Mouse (Mus musculus) 416B (cell line): ENCODE measurements around the gene Als2.

Experiments used
- DNase-seq: peaks from one replicate; pipeline ENCODE4 v3.0.0; 2011; ENCODE audit warnings: low read depth

Gene Als2

GRCm38 (mm10) chr1:59236856-59237441 is at the start of gene Als2:
Als2 (minus strand) TSS chr1:59237231.
- peak; percentile 98 for DNase-seq

- peak; percentile 48 for DNase-seq
These were observed 49.4 kb upstream of the Als2 start for GRCm38 (mm10) chr1:59286316-59286850.

GRCm38 (mm10) chr1:59285880-59286279 is 48.8 kb upstream of the Als2 start:
- DNase-seq, result no peak

DNA sequence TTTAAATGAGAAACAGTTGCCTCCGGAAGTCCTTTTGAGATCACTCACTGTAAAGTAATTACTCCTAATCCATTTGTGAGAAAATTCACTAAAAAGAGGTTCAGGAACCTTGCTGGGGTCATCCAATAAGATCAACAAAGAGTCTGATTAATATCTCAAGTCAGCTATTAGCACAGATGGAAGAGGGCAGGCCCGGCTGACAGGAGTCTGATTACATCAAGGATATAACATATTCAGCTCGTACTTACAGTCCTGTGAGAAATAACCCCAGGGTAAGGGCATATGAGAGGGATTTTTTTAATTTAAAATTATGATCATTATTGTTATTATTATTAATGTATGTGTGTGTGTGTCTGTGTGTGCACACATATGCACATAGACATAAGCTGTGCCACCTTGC is 35.2 kb upstream of the Als2 start:
- no peak for DNase-seq

DNA sequence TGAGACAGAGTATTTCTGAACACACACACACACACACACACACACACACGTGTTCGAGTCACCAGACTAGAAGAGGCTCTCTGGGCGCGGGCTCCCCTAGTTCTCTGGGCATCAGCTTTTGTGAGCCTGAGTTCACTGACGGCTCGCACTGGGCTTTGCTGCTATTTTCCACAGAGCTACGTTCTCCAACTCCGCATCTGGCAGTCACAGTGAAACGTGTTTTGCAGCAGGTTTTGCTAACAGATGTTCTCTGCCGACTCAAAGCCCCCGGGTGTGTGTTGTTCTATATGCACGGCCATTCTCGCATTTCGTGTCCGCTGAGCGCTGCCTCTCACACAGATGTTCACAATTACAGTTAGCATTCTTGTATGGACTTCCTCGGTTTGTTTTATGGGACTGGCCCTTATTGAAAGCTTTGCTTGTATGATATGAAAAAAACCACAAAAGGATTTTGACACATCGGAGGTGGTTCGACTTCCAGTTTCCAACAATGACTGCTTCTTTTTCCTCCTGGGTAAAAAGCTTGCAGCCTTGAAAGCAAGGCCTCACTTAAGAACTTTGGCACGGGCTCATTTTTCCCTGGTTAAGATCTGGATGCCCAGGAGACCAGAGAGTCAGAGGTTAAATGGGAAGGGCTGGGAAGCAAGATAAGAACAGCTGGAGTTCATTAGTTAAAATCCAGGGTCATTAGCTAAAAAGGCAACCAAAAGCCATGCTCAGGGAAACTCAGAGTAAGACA is 33.1 kb upstream of the Als2 start:
- DNase-seq, result no peak

GRCm38 (mm10) chr1:59269466-59269865 is 32.4 kb upstream of the Als2 start:
- no peak for DNase-seq

- peak; percentile 21 for DNase-seq
These were observed 31.9 kb upstream of the Als2 start for GRCm38 (mm10) chr1:59268931-59269330.

- DNase-seq, result no peak
These were observed 20.7 kb upstream of the Als2 start for GRCm38 (mm10) chr1:59257736-59258135.

DNA sequence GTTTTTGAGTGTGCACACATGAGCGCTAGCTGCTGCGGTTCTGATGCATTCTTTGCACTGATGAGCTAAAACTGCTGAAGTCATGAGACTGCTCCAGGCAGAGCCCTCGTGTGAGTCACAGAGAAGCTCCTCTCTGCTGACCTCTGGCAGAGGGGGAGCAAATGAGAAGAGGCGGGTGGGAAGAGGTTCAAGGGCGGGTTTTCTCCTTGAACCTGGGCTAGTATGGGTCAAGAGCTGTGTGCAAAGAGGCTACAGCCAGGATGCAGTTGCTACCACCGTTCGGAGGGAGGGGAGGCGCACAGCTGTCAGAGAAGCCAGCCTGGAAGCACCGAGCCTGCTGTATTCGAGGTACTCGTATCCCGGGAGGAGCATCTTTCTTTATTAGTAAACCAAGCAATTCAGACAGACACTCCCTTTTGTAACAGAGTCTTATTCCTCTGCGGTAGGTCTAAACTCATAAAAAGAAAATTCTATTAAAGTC is 19.8 kb upstream of the Als2 start, which contains the start of gene Cdk15:
Cdk15 (plus strand) TSS at position 156 of the 481 bp plus-strand sequence.
- no peak for DNase-seq

GRCm38 (mm10) chr1:59253301-59253909 is 16.4 kb upstream of the Als2 start:
- no peak for DNase-seq

DNA sequence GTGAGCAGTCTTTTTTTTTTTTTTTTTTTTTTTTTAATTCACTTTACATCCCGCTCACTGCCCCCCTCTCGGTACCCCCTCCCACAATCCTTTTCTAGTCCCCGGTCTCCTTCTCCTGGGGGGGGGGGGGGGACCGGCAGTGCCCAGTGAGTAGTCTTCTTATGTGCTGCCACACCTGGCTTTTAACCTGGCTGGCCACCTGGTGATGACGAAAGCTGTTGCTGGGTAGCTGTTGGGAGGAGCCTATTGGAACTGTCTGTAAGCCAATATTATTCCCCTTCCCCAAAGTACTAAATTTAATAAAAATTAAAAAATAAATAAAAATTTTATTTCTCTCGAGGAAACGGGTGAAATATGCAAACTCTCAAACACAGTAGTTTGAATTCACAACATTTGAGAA is 15.7 kb upstream of the Als2 start:
- DNase-seq, result no peak

DNA sequence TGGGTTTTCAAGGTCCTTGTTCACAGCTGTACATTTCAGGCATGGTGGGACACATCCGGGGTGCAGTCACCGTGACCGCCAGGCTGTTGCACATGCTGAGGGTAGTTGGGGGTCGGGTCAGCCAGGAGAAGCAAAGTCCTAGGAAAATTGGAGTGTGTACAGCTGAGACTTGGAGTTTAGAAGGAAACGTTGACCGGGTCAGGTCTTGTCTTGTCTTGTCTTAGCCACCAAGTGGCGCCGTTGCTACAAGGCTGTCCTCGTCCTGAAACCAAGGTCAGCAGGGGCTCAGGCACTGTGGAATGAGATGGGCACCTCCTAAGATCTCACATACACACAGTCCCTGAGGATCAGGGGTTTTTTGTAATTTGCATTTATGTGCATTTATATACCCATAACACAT is 10.6 kb upstream of the Als2 start:
- DNase-seq, result peak; percentile 62

- DNase-seq, result peak; percentile 23
These were observed 6.7 kb upstream of the Als2 start for GRCm38 (mm10) chr1:59243770-59244169.

DNA sequence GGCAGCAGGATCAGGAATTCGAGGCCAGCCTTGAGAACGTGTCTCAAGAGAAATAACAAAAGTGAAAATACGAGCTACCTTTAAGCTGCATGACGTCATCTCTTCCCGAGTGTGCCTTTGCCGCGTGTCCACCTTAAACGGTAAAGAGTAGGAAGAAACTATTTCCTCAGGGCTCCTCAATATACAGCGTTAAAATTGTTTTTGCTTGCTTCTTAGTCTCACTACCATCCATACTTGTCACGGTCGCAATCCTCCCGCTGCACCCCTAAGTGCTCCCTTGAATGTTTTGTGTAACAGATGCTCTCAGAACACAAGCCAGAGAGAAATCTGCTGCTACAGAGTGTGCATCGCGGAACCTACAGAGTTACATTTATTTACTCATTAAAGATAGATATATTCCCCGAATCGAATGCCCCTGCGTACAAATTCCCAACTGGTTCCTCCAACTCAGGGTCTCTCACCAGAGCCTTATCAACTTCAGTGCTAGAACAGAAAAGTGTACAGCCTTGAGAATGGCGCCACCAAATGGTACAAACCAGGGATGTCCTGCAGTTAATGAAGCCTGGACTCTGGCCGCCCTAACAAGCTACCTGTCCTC is 682 bp upstream of the Als2 start:
- DNase-seq, result peak; percentile 89

DNA sequence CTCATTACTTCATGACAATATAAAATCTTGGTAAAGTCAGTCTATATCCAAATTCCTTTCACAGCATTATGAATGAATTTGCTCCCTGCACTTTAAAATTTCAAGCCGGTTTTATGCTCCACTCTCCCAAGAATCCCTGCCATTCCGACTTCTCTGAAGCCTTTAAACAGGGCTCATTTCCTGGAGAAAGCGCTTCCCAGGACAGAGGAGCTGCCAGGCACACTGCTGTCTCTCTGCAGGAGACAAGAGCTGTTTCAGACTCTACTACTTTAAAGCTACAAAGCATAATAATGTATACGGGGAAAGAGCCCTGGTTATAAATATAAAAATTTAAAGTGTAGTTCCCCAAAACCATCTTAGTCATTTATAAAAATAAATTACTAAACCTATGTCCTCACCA is 7.8 kb downstream of the Als2 start:
- DNase-seq, result no peak

DNA sequence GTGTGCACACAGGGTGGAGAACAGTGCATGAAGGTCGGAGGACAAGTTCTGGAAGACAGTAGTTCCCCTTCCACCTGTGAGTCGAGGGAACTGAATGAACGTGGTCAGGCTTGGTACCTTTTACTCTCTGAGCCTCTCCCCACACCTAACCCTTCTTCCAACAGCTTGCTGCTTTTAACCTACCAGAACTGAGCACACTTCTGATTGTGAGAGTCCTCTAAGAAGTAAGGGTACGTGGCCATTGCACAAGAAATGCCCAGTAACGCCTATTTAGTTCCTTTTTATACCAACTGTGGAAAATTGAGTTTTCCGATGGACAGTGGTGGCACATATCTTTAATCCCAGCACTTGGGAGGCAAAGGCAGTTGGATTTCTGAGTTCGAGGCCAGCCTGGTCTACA is 8.5 kb downstream of the Als2 start:
- DNase-seq, result no peak

DNA sequence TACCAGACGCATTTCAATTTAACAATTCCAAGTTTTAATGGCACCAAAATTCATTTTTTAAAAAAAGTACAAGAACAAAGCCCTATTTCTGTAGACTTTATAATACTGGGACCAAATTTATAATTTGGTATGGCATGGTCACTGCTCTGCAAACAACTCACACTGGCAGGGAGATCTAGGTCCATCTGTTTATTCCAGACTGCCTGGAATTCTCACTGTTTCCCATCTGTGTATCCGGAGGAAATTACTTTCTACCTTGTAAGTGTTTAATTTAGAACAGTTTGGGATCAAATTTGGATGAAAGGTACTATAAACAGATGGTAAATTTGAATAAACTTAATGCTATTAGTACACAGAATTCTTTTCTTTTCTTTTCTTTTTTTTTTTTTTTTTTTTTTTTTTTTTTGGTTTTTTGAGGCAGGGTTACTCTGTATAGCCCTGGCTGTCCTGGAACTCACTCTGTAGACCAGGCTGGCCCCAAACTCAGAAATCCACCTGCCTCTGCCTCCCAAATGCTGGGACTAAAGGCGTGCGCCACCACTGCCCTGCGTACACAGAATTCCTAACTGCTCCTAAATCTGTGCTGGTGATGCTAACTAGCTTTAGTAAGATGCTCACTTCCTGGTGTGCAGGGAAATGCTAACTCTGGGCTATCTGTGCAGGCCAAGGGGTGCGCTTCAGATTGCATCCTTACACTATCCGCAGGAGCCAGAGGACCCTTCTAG is 14.8 kb downstream of the Als2 start:
- no peak for DNase-seq

DNA sequence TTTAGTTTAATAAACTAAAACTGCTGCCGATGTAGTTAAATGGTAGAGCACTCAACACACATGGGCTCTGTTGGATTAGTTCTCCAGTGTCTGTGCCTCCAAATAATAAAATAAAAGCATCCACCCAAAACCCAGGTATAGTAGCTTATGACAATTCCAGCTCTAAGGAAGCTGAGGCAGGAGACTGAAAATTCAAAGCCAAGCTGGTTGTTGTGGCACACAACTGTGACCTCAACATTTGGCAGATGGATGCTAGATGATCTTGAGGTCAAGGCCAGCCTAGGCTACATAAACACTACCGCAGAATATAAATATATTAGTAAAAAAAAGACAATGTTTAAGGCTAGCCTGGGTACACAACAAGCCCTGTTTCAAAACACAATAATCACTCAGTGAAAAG is 15.4 kb downstream of the Als2 start:
- no peak for DNase-seq

DNA sequence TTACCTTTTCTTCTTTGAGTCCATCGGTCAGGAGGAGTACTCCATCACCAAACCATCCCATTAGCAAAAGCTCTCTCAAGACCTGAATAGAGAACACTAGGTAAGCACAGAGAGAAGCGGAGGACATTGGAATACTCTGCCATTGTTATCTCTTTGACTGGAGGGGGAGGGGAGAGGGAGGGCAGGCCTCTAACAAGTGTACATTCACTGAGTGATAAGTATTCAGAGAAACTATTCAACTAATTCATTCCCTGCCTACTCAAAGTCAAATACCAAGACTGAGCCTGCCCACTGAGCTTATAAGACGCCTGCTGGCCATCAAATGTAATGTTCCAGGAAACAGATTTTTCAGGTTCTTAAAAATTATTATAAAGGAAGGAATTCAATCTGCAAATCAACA is 16.7 kb downstream of the Als2 start:
- no peak for DNase-seq

DNA sequence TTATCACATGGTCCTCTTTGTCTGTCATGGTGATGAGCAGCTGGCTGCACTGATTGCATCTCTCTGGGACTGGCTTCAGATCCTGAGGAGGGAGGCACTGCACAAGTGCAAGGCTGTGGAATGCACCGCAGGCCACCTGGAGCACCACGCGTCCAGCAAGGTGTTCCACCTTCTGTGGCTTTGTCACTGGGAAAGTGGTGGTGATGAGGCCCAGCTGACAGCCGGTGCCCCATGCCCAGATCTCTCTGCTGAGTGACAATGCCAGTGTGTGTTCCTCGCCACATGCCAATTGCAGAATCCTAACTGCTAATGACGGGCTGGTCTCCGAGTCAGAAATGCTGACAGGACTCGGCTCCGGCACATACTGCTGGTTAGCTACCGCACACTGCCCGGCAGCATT is 21.6 kb downstream of the Als2 start:
- DNase-seq, result no peak

DNA sequence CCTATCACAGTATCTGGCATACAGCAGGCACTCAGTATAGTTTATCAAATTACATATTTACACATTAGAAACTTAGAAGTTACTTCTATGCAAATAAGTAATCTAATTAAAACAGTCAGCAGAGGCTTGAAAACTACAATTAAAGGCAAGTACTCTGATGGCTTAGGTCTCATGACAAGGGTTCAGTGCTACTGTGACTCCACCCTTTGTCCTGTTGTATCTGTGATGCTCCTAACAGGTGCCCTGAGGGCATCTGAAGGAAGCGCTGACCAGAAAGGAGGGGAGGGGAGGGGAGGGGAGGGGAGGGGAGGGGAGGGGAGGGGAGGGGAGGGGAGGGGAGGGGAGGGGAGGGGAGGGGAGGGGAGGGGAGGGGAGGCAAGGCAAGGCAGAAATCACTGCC is 24.1 kb downstream of the Als2 start:
- DNase-seq, result no peak
